Mouse (Mus musculus): ENCODE measurements around the gene Diras2. TPM values are rescaled to one million over a fixed set of nuclear protein-coding genes. Genes with fewer than 3 reads are reported as not detected.

The Diras2 gene
- total and polyA plus RNA-seq, 2 experiments, result 0.02 TPM; not detected in 1

DNA sequence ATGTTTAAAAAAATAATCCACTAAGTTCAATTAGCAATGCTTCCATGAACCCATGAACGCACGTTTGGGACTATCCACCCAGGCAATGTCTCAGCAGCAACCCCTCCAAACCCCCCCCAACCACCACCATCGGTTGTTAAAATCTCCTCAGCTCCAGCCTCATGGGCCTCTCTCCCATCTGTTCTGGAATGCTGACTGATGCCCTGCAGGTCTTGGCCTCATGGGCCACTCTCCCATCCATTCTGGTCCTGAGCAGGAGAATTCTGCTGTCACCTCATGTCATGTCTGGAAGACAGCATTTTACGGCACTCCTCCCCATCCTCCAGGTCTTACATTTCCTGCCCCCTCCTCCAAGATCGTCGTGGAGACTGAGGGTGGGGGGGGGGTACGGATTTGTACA lies 71.1 kb downstream of the Diras2 start:
- no peak overlapping the region for H3K4me3 ChIP-seq (ENCODE audit: insufficient read depth, low read depth, low read length)
- no peak for DNase-seq (ENCODE audit: extremely low read depth, low read depth, low spot score)
- H3K79me2 ChIP-seq (ENCODE audit: control insufficient read depth, insufficient read depth, low read length), result no peaks in the 10 kb centered on the region
- H3K9ac ChIP-seq (ENCODE audit: low read depth, low read length), result no peak overlapping the region
- 68% methylated on average over 7 of the region's 7 CpGs for WGBS
- H3K4me1 ChIP-seq (ENCODE audit: control insufficient read depth, insufficient read depth, low read length), result no peaks in the 10 kb centered on the region
- H3K27ac ChIP-seq (replicated peaks; ENCODE audit: insufficient read depth, low read depth, low read length), result no peak overlapping the region
- TF ChIP-seq CTCF (IDR thresholded peaks at IDR 0.05; ENCODE audit: low read depth, low read length) (no peak), POLR2A (IDR thresholded peaks at IDR 0.05; ENCODE audit: extremely low read depth, insufficient read depth, low read length) (no peak)
- 0 out of 2 replicates have a peak, but pooled peaks cover 5% of the 10 kb centered on the region for H3K27me3 ChIP-seq (ENCODE audit: control insufficient read depth, insufficient read depth, low read length)
- no peaks in the 10 kb centered on the region for H3K36me3 ChIP-seq (ENCODE audit: control insufficient read depth, insufficient read depth, low read length)

DNA sequence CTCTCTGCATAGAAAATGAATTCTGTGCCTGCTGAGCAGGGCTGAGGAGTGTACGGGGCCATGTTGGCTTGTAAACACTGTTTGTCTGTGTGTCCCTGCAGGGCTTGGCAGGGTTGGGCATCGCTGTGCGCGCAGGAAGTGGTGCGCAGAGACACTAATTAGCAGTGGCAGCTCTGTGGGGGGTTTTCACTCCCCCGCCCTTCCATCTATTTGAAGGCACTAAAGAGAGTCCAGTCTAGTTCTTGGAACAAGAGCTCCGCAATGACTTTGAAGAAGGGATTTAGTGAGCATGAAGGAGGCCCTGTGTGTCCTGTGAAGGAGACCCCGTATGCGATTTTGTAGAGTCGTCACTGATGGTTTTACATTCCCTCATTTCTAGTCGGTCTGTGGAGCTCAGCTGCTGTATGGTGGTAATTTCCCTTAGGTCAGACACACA lies 73.2 kb downstream of the Diras2 start:
- 88% methylated on average over 11 of the region's 11 CpGs for WGBS
- Histone ChIP-seq H3K9ac (ENCODE audit: low read depth, low read length) (no peak overlapping the region), H3K27me3 (ENCODE audit: control insufficient read depth, insufficient read depth, low read length) (0 out of 2 replicates have a peak, but pooled peaks cover 2% of the 10 kb centered on the region), H3K79me2 (ENCODE audit: control insufficient read depth, insufficient read depth, low read length) (no peaks in the 10 kb centered on the region), H3K36me3 (ENCODE audit: control insufficient read depth, insufficient read depth, low read length) (no peaks in the 10 kb centered on the region), H3K27ac (replicated peaks; ENCODE audit: insufficient read depth, low read depth, low read length) (no peak overlapping the region), H3K4me3 (ENCODE audit: insufficient read depth, low read depth, low read length) (no peak overlapping the region), H3K4me1 (ENCODE audit: control insufficient read depth, insufficient read depth, low read length) (no peaks in the 10 kb centered on the region)
- TF ChIP-seq POLR2A (IDR thresholded peaks at IDR 0.05; ENCODE audit: extremely low read depth, insufficient read depth, low read length) (no peak), CTCF (IDR thresholded peaks at IDR 0.05; ENCODE audit: low read depth, low read length) (no peak)
- no peak for DNase-seq (ENCODE audit: extremely low read depth, low read depth, low spot score)

DNA sequence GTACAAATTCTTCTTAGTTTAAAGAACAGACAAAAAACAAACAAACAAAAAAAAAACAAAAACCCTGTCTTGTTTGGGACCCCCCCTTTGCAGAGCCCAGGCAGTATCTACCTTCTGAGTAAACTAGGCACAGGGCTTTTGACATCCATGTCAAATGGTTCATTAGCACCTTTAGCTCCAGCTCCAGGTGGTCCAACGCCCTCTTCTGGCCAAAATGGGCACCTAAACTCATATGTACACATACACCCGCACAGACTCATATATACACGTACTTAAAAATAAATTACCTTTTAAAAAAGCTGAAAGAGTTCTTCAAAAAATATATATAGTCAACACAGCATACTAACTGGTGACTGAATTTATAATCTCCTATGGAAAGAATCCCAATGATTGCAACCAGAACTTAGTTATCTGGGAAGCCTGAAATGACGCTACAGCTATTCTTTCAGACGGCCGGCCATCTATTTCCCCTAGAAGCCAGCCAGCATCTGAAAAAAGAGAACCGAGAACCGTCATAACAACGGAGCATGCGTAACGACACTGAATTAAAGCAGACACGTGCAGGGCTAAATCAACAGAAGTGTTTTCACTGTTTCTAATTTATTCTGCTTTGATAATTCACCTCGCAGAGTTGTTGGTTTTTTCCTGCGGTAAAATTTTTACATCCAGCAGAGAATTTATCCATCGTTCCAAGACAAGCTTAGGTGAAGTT lies 73.7 kb downstream of the Diras2 start:
- 0 out of 2 replicates have a peak, but pooled peaks cover 2% of the 10 kb centered on the region for H3K27me3 ChIP-seq (ENCODE audit: control insufficient read depth, insufficient read depth, low read length)
- WGBS, result 89% methylated on average over 15 of the region's 15 CpGs
- no peak for TF ChIP-seq POLR2A (IDR thresholded peaks at IDR 0.05; ENCODE audit: extremely low read depth, insufficient read depth, low read length)
- TF ChIP-seq CTCF (IDR thresholded peaks at IDR 0.05; ENCODE audit: low read depth, low read length), result no peak
- no peak overlapping the region for H3K27ac ChIP-seq (replicated peaks; ENCODE audit: insufficient read depth, low read depth, low read length)
- H3K79me2 ChIP-seq (ENCODE audit: control insufficient read depth, insufficient read depth, low read length), result no peaks in the 10 kb centered on the region
- no peak for DNase-seq (ENCODE audit: extremely low read depth, low read depth, low spot score)
- no peaks in the 10 kb centered on the region for H3K36me3 ChIP-seq (ENCODE audit: control insufficient read depth, insufficient read depth, low read length)
- H3K4me1 ChIP-seq (ENCODE audit: control insufficient read depth, insufficient read depth, low read length), result no peaks in the 10 kb centered on the region
- no peak overlapping the region for H3K9ac ChIP-seq (ENCODE audit: low read depth, low read length)
- H3K4me3 ChIP-seq (ENCODE audit: insufficient read depth, low read depth, low read length), result no peak overlapping the region

DNA sequence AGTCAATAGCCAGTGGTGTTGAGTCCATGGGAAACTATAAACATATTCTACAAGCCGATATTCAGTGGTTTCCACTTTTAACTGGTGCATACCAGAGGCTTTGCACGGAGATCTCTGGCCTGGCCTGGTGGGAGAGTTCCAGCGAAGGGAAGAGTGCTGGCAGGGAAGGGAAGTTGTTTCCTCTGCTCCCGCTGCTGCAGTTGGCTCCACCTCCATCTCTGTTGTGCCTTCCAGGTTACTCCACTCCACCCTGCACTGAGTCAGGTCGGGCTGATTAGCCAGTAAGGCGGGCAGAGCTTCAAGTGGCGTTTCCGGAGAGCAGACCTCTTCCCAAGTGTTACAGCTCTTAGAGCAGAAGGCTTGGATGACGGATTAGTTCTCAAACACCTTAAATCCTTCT lies 75.8 kb downstream of the Diras2 start:
- H3K79me2 ChIP-seq (ENCODE audit: control insufficient read depth, insufficient read depth, low read length), result no peaks in the 10 kb centered on the region
- H3K4me1 ChIP-seq (ENCODE audit: control insufficient read depth, insufficient read depth, low read length), result no peaks in the 10 kb centered on the region
- H3K4me3 ChIP-seq (ENCODE audit: insufficient read depth, low read depth, low read length), result no peak overlapping the region
- H3K36me3 ChIP-seq (ENCODE audit: control insufficient read depth, insufficient read depth, low read length), result no peaks in the 10 kb centered on the region
- no peak overlapping the region for H3K27ac ChIP-seq (replicated peaks; ENCODE audit: insufficient read depth, low read depth, low read length)
- H3K27me3 ChIP-seq (ENCODE audit: control insufficient read depth, insufficient read depth, low read length), result 0 out of 2 replicates have a peak, but pooled peaks cover 2% of the 10 kb centered on the region
- DNase-seq (ENCODE audit: extremely low read depth, low read depth, low spot score), result no peak
- no peak for TF ChIP-seq POLR2A (IDR thresholded peaks at IDR 0.05; ENCODE audit: extremely low read depth, insufficient read depth, low read length)
- no peak for TF ChIP-seq CTCF (IDR thresholded peaks at IDR 0.05; ENCODE audit: low read depth, low read length)
- WGBS, result 43% methylated on average over 9 of the region's 9 CpGs
- no peak overlapping the region for H3K9ac ChIP-seq (ENCODE audit: low read depth, low read length)

DNA sequence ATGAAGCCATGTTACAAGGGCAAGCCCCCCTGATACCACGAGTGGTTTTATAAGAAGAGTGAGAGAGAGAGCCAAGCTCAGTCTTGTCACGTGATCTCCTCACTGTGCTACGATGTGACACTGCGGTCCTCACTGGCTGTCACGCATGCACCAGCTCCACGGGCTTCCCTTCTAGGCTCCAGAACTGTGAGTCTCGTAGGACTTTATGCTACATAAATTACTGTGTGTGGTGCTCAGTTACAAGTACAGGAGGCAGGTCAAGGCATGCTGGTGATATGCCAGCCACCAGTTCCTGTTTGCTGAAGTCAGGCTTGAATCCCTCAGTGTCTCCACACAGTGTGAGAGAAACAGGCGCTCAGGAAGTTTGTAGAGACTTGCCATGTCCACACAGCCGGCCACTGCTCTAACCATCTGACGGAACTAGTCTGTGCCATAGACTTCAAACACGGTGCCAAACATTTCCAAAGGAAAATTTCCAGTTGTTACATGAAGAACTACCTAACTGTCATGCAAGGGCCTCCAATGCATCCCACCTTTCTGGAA lies 76.3 kb downstream of the Diras2 start:
- TF ChIP-seq CTCF (IDR thresholded peaks at IDR 0.05; ENCODE audit: low read depth, low read length), result no peak
- no peak for TF ChIP-seq POLR2A (IDR thresholded peaks at IDR 0.05; ENCODE audit: extremely low read depth, insufficient read depth, low read length)
- no peaks in the 10 kb centered on the region for H3K4me1 ChIP-seq (ENCODE audit: control insufficient read depth, insufficient read depth, low read length)
- no peak overlapping the region for H3K27ac ChIP-seq (replicated peaks; ENCODE audit: insufficient read depth, low read depth, low read length)
- no peak overlapping the region for H3K9ac ChIP-seq (ENCODE audit: low read depth, low read length)
- 0 out of 2 replicates have a peak, but pooled peaks cover 2% of the 10 kb centered on the region for H3K27me3 ChIP-seq (ENCODE audit: control insufficient read depth, insufficient read depth, low read length)
- no peaks in the 10 kb centered on the region for H3K79me2 ChIP-seq (ENCODE audit: control insufficient read depth, insufficient read depth, low read length)
- WGBS, result 78% methylated on average over 11 of the region's 11 CpGs
- no peak overlapping the region for H3K4me3 ChIP-seq (ENCODE audit: insufficient read depth, low read depth, low read length)
- H3K36me3 ChIP-seq (ENCODE audit: control insufficient read depth, insufficient read depth, low read length), result no peaks in the 10 kb centered on the region
- no peak for DNase-seq (ENCODE audit: extremely low read depth, low read depth, low spot score)

Other genes with a start within 250 kb of the Diras2 start
- 3.0 and 4.2 TPM in 2 replicates for gene Syk, start 51.9 kb upstream of the Diras2 start, total RNA-seq (2014; rRNA removed)
- 0.96 and 1.9 TPM in 2 replicates for gene Syk, start 51.9 kb upstream of the Diras2 start, polyA plus RNA-seq (2012; rRNA removed)